Comparison of ENCODE assay signal across 8 mouse cellular contexts in genomic region chr12:77239390-77240061, GRCm38 (mm10). TPM values are rescaled to one million over a fixed set of nuclear protein-coding genes. Genes with fewer than 3 reads are reported as not detected.
A peak's percentile ranks its signal among the peaks of the same experiment; 100 is the strongest.
DNase-seq lines count a peak whose midpoint lies in the region; ATAC-seq and TF ChIP-seq lines count a peak whose summit lies in the region.

No protein-coding gene starts in this region.

- H3K9me3 ChIP-seq in forebrain, embryonic 15.5 days, result no peaks in the 10 kb centered on the region
- no peaks in the 10 kb centered on the region for H3K9me3 ChIP-seq in kidney, embryonic 16.5 days (ENCODE audit: low read length)
- no peaks in the 10 kb centered on the region for H3K9me3 ChIP-seq in midbrain, embryonic 10.5 days (replicated peaks)

- no peak; the same call in 1 of the 2 replicates for ATAC-seq in forebrain, embryonic 15.5 days (replicated peaks)
- no peak for ATAC-seq in kidney, embryonic 16.5 days (ENCODE audit: low FRiP score, low TSS enrichment)
- ATAC-seq in megakaryocyte progenitor cell, adult 5-6 weeks (replicated peaks; ENCODE audit: poor library complexity), result no peak

- TF ChIP-seq POLR2A in cerebellum, adult 2 months (IDR thresholded peaks at IDR 0.05; ENCODE audit: borderline replicate concordance, insufficient read depth, low read length), result peak; percentile 14; the same call in 1 of the 2 replicates

- H3K27ac ChIP-seq in cerebellum, adult 2 months (ENCODE audit: insufficient read depth, low read length), result peak overlapping the region; percentile 95
- peak overlapping the region; percentile 97 for H3K27ac ChIP-seq in forebrain, embryonic 15.5 days (replicated peaks)
- peak overlapping the region; percentile 92 for H3K27ac ChIP-seq in kidney, embryonic 16.5 days (ENCODE audit: low read length)
- H3K27ac ChIP-seq in midbrain, embryonic 10.5 days (replicated peaks), result peak overlapping the region; percentile 98

- peak overlapping the region; percentile 92 for H3K4me2 ChIP-seq in forebrain, embryonic 15.5 days (replicated peaks)
- H3K4me2 ChIP-seq in kidney, embryonic 16.5 days (replicated peaks; ENCODE audit: low read depth, low read length), result peak overlapping the region; percentile 99

- no peaks in the 10 kb centered on the region for H3K27me3 ChIP-seq in cerebellum, adult 2 months (ENCODE audit: control insufficient read depth, insufficient read depth, low read length)
- no peaks in the 10 kb centered on the region for H3K27me3 ChIP-seq in forebrain, embryonic 15.5 days
- no peaks in the 10 kb centered on the region for H3K27me3 ChIP-seq in kidney, embryonic 16.5 days (ENCODE audit: insufficient read depth, low read length)
- H3K27me3 ChIP-seq in midbrain, embryonic 10.5 days (ENCODE audit: low read depth, poor library complexity, severe bottlenecking), result no peaks in the 10 kb centered on the region

- WGBS in cerebellum, adult 2 months, result under 1% methylated on average over 29 of the region's 29 CpGs
- under 1% methylated on average over 23 of the region's 29 CpGs for WGBS in forebrain, embryonic 15.5 days
- under 1% methylated on average over 25 of the region's 29 CpGs for WGBS in kidney, embryonic 16.5 days
- under 1% methylated on average over 29 of the region's 29 CpGs for WGBS in midbrain, embryonic 10.5 days

- no peaks in the 10 kb centered on the region for H3K36me3 ChIP-seq in forebrain, embryonic 15.5 days
- no peaks in the 10 kb centered on the region for H3K36me3 ChIP-seq in kidney, embryonic 16.5 days (ENCODE audit: insufficient read depth, low read length)
- H3K36me3 ChIP-seq in midbrain, embryonic 10.5 days, result no peaks in the 10 kb centered on the region

- H3K4me3 ChIP-seq in cerebellum, adult 2 months (replicated peaks; ENCODE audit: insufficient read depth, low read depth, low read length), result peak overlapping the region; percentile 91
- H3K4me3 ChIP-seq in forebrain, embryonic 15.5 days, result peak overlapping the region; percentile 96
- H3K4me3 ChIP-seq in kidney, embryonic 16.5 days (ENCODE audit: low read length), result peak overlapping the region; percentile 72
- H3K4me3 ChIP-seq in midbrain, embryonic 10.5 days, result peak overlapping the region; percentile 81

- DNase-seq in cerebellum, adult 2 months, result peak; percentile 64 to 73
- DNase-seq in cerebellum, postnatal 14 days, result no peak
- DNase-seq in thymus, postnatal 0 days (ENCODE audit: low spot score), result peak; percentile 55
- no peak for DNase-seq in thymus, postnatal 4 days
- DNase-seq in midbrain, embryonic 10.5 days (ENCODE audit: low spot score), result no peak

- peaks cover 6% of the 10 kb centered on the region; the same call in 1 of the 2 replicates for H3K4me1 ChIP-seq in cerebellum, adult 2 months (ENCODE audit: control insufficient read depth, insufficient read depth, low read length)
- H3K4me1 ChIP-seq in forebrain, embryonic 15.5 days, result peaks cover 13% of the 10 kb centered on the region
- peaks cover 8% of the 10 kb centered on the region; the same call in 1 of the 2 replicates for H3K4me1 ChIP-seq in kidney, embryonic 16.5 days (ENCODE audit: insufficient read depth, low read length)
- H3K4me1 ChIP-seq in midbrain, embryonic 10.5 days, result peaks cover 23% of the 10 kb centered on the region

- TF ChIP-seq CTCF in cerebellum, adult 2 months (IDR thresholded peaks at IDR 0.05; ENCODE audit: borderline replicate concordance, insufficient read depth, low read depth, low read length), result no peak

- peak overlapping the region; percentile 96 for H3K9ac ChIP-seq in forebrain, embryonic 15.5 days (replicated peaks)
- H3K9ac ChIP-seq in kidney, embryonic 16.5 days (replicated peaks; ENCODE audit: low read length), result peak overlapping the region; percentile 91

RNA-seq across cellular contexts. Expression of gene Fut8, which starts 1.6 kb away (rescaled TPM):
- 47.2 and 47.4 TPM in 2 replicates for polyA plus RNA-seq in cerebellum, adult 2 months (2012; rRNA removed)
- polyA plus RNA-seq in thymus, postnatal 0 days (2015; fragmentation: Nextera tagmentation; extraction: Ambion mirVana), result 36.5 and 36.6 TPM in 2 replicates
- polyA plus RNA-seq in forebrain, embryonic 15.5 days (2015; fragmentation: Nextera tagmentation; extraction: Ambion mirVana), result 35.2 and 37.5 TPM in 2 replicates
- polyA plus RNA-seq in kidney, embryonic 16.5 days (2015; fragmentation: Nextera tagmentation; extraction: Ambion mirVana), result 24.3 and 25.4 TPM in 2 replicates
- 28.5 and 30.0 TPM in 2 replicates for polyA plus RNA-seq in midbrain, embryonic 10.5 days (2016; fragmentation: Nextera tagmentation; extraction: Ambion mirVana)
- 158 and 172 TPM in 2 replicates for total RNA-seq in megakaryocyte progenitor cell, adult 5-6 weeks (2015)
- 119 and 151 TPM in 2 replicates for total RNA-seq in megakaryocyte progenitor cell, adult 5-6 weeks (2017)

Comparison
In these comparisons a context has a peak if more than half of its experiments do, and no peak if none do; other contexts are left out.
1. DNase-seq: peak in cerebellum, adult 2 months (2 of 2) and thymus, postnatal 0 days (single experiment); none in cerebellum, postnatal 14 days (0 of 2), thymus, postnatal 4 days (single experiment) and midbrain, embryonic 10.5 days (single experiment).
2. Peak in every context shown above with its lines, with median percentiles within 50 percentile points of each other: H3K27ac ChIP-seq and H3K4me3 ChIP-seq.